Comparison of ENCODE assay signal across 16 mouse cellular contexts in genomic region chr4:7091201-7091814, GRCm38 (mm10).
"Had no signal": no experiment of that assay in that cellular context is flagged by ENCODE, and none has a peak within 500 bp of the region (broad histone marks: within the 10 kb centered on the region; RNA-seq: fewer than 3 reads in every experiment).

No protein-coding gene starts in this region.

- H3K4me3 ChIP-seq: neural tube, embryonic 13.5 days; neural tube, embryonic 15.5 days; stomach, embryonic 15.5 days had no signal

- H3K27me3 ChIP-seq: neural tube, embryonic 13.5 days; neural tube, embryonic 15.5 days; stomach, embryonic 15.5 days had no signal

- H3K4me2 ChIP-seq: neural tube, embryonic 13.5 days; neural tube, embryonic 15.5 days; stomach, embryonic 15.5 days had no signal

- DNase-seq: retina, postnatal 1 day; right cerebral cortex, adult 18-20 months; right cerebral cortex, postnatal 14 days; right cerebral cortex, postnatal 25 days; right cerebral cortex, postnatal 4 days; spleen, adult 18-20 months; thymus, adult 18-20 months; thymus, adult 2 months; thymus, postnatal 14 days; thymus, postnatal 25 days; thymus, postnatal 36 days; thymus, postnatal 4 days had no signal

- H3K9ac ChIP-seq: neural tube, embryonic 13.5 days; neural tube, embryonic 15.5 days; stomach, embryonic 15.5 days had no signal

- H3K36me3 ChIP-seq: neural tube, embryonic 13.5 days; neural tube, embryonic 15.5 days; stomach, embryonic 15.5 days had no signal

- H3K4me1 ChIP-seq: neural tube, embryonic 13.5 days; neural tube, embryonic 15.5 days; stomach, embryonic 15.5 days had no signal

- H3K27ac ChIP-seq: neural tube, embryonic 13.5 days; neural tube, embryonic 15.5 days; stomach, embryonic 15.5 days; stomach, postnatal 0 days had no signal

- H3K9me3 ChIP-seq: neural tube, embryonic 13.5 days; neural tube, embryonic 15.5 days; stomach, embryonic 15.5 days had no signal
